Mouse (Mus musculus): Measurements from ENCODE around the gene Gstcd.
A peak's percentile ranks its signal among the peaks of the same experiment; 100 is the strongest.

Gstcd gene

DNA sequence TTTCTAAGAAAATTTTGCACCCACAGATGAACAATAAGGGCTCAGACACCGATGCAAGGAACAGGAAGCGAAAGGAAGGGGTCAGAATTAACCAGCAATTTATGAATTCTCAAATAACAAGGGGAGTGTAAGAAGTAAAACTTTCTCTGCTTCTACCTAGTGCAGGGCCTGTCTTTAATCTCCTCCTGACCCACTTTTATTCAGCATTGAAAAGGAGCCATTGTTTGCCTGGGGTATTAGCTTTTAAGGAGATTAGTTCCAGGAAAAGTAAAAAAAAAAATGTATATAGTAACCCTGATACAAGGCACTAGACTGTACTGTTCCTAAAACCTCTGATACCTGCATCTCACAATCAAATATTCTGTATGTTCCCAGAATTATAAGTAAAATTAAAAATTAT lies 64.9 kb downstream of the Gstcd start:
- DNase-seq (ENCODE audit: low spot score in 2 of 2): no peak

- DNase-seq (ENCODE audit: low spot score in 2 of 2): no peak
These were observed 84.6 kb downstream of the Gstcd start for GRCm38 (mm10) chr3:133007250-133007649.

DNA sequence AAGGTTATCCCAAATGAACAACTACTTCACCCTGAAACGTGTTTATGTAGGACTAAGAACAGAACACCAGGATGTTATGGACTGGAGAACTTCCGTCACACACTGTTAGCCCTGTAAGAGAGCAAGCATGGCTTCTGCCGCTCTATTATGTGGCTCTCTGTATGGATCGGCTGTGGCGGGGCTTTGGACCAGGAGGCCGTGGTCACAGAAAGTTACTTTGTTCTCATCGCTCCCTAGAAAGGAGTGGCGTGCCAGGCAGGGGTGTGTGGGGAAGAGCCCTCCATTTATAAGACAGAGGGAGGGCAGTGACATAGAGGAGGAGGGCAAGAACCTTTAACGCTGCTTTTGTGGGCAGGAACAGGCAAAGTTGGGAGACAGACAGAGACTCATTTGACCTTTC lies 95.5 kb downstream of the Gstcd start:
- no peak for DNase-seq (ENCODE audit: low spot score in 2 of 2)

DNA sequence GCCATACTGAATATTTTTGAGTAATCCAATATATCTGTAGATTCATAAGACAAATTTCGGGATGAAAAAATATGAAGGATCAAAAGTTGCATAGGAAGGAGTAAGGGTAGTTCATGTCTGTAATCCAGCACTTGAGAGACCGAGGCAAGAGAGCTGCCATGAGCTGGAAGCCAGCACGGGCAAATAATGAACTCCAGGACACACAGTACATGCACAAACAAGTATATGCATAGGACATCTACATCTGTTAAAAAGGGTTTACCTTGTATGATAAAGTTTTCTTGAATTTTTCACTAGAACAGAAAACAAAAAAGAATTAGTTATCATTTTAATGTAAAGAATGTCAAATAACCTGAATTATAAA lies 95.9 kb downstream of the Gstcd start:
- DNase-seq (ENCODE audit: low spot score in 2 of 2): no peak

DNA sequence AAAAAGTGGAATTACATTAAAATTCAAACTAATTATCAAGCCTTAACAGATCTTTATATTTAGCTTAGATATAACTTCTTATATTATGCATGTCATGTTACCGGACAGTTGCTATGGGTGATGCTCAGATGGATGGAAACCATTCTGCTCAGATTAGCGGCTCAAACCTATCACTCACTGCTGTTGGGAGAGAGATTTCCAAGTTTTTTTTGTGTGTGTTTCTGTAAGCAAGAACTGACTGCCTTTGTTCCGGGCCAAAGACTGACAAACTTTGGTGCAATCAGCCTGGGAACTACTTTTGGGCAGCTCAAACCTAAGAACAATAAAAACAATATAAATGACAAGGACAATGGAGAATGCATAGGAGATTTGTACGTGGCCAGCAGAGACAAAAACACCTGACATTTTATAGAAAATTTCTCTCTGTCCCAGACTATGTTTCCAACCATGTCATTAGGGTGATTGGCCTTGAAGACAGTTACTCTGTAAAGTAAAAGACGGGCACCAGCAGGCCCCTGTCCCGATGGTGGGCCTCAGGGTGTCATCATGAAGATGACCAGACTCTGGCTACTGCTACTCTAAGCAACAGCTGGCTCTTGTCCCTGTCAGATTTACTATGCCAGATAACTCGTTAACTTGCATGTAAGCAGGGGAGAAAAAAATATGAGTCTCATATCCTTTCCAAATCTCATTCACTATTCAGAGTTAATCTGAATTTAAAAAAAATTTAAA lies 96.5 kb downstream of the Gstcd start:
- DNase-seq (ENCODE audit: low spot score in 2 of 2): no peak

DNA sequence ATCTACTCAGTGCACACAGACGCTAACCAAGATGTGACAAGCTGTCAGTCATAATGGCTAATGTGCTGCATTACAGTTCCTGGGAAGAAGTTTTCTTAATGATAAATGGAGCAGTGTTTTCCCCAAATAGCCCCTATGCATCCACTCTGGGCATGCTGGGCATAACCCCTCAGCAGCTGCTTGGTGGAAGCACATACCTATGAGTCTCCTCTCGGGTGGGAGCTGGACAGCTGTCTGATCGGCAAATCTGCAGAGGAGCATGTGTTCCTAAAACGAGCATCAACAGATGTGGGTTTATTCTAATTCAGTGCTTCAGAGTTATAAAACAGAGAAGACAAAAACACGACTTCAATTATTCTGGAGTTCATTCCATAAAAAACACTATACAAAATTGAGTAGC lies 105.6 kb downstream of the Gstcd start:
- no peak for DNase-seq (ENCODE audit: low spot score in 2 of 2)

DNA sequence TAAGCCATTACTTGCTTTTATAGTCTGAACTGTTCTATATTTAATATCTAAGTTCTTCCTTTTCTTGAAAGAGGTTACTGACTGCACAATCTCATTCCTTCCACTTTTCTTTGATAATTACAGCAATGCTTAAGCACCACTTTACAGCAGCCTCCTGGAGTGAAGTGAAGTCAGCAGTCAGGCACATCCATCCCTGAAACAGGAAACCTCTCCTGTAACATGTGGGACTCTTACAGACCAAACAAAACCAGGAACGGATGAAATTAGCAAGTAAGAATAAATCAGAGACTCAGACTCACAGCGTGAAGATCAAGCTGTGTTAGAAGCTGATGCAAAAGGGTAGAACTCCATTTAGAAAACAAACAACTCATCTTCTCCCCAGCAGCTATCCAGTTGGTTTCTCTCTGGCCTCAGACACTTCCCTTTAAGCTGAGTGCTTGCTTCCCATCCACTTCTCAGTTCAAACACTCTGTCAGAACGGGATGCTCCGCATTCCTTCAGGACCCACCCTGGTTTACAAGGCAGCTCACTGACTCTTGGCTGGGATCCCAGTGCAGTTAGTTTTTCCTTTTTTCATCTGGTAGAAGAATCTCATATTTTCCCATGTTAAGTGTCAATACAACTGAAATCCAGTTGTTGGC lies 107.9 kb downstream of the Gstcd start:
- no peak for DNase-seq (ENCODE audit: low spot score in 2 of 2)

GRCm38 (mm10) chr3:132981968-132982367 lies 109.9 kb downstream of the Gstcd start:
- no peak for DNase-seq (ENCODE audit: low spot score in 2 of 2)

DNA sequence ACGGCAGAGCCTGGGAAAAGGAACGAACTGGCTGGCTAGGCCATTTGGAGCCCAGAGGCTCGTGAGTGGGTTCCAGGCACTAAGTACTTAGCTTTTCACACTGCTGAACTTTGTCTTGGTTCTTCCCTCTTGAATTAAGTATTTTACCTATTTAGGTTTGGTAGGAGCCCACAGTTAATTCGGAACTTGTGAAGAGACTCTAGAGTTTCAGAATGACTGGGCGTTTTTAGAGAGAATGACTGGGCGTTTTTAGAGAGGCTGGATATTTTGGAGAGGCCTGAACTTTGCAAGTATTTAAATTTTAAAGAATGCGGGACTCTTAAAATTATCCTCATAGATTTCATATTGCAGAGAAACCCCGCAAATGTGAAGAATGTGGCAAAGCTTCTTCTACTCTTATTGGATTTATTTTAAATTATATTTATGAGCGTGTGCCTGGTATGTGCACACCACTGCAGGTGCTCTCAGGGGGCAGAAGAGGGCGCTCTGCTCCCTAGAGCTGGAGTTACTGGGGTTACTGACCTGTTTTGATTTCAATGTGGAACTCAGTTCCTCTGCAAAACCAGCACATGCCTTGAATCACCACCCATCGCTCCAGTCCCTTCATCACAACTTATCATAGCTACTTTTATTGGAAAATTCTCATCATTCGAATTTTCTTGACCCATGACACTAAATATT lies 111.9 kb downstream of the Gstcd start:
- DNase-seq (ENCODE audit: low spot score in 2 of 2): no peak

- DNase-seq (ENCODE audit: low spot score in 2 of 2): no peak
These were observed 125.6 kb downstream of the Gstcd start for GRCm38 (mm10) chr3:132966255-132966654.

- no peak for DNase-seq (ENCODE audit: low spot score in 2 of 2)
These were observed 126.9 kb downstream of the Gstcd start for GRCm38 (mm10) chr3:132964715-132965507.

DNA sequence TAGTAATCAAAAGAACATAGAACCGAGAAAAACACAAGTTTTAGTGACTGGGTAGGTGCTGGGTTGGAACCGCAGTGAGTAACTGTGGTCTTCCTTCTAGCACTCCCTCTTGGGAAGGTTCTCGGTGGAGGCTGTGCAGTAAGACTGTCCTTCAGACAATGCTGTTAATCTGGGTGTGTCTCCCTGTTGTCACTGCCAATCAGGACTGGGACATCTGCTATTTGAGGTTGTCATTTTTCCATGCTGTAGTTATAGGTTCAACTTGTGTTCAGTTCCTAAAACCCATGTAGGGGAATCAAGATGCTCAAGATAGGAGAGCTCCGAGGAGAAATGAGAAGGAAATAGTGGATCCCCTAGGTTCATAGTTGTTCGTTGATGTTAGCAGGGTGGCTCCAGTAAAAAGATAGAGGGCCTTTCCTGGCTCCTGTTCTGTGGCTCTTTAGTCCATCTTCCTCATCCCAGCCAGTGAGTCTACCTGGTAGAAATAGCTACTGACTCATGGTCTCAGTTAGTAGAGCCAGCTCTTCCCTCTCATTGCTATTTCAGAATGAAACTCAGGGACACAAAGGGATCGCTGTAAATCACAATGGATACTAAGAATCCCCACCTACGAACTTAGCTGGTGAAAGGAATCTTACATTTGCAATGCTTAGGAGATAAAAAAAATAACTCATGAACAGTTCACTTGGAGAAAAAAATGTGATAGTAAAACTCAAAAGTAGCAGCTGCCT lies 129.0 kb downstream of the Gstcd start:
- DNase-seq (ENCODE audit: low spot score in 2 of 2): no peak

- no peak for DNase-seq (ENCODE audit: low spot score in 2 of 2)
These were observed 141.3 kb downstream of the Gstcd start for GRCm38 (mm10) chr3:132950529-132950880.

DNA sequence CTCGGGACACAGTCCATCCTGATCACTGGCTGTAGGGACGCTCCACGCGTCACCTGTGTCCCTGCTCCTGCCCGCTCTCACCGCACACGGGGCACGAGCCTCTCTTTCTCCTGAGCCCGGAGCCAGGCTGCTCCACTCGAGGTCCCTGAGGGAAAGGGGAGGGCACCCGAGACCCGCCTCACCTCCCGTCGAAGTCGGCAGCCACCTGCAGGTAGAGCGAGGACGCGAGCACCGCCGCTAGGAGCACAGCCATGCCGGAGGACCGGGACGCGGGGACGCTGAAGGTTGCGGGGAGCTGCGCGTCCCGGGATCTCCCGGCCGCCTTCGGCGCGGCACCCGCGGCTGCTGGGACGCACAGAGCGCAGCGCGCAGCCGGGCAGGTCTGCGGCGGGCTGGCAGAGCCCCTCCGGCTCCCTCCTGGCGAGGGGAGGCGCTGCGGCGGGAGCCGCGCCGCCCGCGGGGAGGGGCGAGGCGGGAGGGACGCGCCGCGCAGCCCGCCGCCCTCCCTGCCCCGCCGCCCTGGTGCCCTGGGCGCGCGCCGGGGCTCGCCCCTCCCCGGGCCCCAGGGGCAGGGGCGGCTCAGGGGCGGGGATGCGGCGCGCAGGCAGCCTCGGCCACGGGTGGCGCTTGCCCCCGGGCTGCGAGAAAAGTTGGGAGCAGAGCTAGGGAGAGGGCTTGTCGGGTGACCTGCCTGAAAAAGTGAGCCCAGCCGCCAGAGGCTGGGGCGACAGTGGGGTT lies 141.9 kb downstream of the Gstcd start, which contains the start of gene Npnt:
Gene Npnt, minus strand, starts transcription at position 501 of the 738 bp plus-strand sequence.
- peak; percentile 36 for DNase-seq (ENCODE audit: low spot score in 2 of 2)

- peak in 1 of 2 experiments; percentile 21 for DNase-seq (ENCODE audit: low spot score in 2 of 2)
These were observed 142.4 kb downstream of the Gstcd start for GRCm38 (mm10) chr3:132949380-132949790.

DNA sequence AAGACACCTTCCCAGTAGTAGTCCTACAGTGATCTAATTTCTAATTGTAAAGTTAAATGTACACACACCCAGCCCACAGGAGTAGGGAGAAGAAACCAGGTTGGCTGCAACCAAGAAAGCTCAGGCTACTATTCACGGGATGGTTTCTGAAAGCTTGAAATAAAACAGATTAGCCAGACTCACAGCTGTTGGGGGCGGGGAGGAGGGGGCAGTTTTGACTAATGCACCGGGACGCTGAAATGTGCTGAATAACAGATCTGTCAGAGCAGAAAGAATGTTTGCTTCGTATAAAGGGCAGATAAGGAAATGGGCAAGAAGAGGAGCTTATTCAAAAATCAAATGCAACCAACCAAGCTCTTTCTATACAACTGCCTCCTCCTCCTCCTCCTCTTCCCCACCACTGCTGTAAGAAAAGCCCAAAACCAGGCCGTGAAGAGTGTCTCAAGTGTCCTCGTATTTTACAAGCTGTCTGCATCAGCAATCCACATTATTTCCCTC lies 143.5 kb downstream of the Gstcd start:
- DNase-seq (ENCODE audit: low spot score in 2 of 2): no peak

DNA sequence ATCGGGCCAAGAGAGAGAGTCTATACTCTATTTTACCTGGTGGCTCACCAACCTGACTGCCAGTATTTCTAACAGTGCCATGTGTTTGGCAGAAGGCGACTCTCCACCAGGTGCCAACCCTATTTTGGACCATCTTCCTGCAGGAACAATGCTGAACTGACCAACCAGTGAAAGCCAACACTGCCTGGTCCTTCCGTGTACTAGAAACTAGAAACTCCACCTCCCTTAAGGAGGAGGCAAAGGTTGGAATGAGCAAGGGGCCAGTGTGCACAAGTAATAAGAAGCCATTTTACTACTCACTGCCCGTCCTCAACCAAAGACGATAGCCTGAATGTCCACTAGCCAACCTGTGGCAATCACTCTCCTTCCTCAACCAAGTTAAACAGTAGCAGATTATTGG lies 145.7 kb downstream of the Gstcd start:
- DNase-seq (ENCODE audit: low spot score in 2 of 2): no peak

DNA sequence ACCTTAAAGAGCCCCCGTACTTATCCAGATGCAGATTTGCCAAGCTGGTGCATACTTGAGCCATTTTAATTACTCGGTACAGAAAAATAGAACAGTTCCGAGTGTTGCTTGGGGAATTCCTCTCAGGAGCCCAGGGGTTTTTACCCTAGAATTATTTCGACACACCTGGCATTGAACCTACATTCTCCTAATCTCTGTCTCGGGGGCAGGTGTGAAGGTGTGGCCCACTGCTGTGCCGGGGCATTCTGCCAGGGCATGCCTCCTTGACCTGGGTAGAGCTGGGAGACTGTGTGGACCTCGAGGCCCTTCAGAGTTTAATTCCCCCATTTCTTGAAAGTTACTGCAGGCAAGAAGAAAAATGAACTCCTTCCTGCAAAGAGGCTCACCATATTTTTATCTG lies 146.2 kb downstream of the Gstcd start:
- DNase-seq (ENCODE audit: low spot score in 2 of 2): no peak

DNA sequence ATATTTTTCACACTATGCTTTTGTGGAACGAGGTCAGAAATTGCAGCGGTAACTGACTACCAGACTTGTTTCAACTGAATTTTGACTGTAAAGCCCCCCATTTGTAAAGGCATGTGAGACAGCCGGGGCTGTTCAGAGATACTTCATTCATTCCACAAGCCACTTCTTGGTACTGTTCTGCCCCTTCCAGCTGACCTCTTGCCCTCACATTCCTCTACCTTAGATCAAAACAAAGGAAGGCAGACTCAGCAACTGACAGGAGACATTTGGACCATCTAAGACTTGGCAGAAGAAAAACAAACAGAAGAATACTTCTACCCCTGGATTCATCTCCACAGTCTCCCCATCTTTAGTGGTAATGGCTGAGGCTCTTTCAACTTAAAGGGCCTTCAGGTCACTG lies 147.2 kb downstream of the Gstcd start:
- DNase-seq (ENCODE audit: low spot score in 2 of 2): no peak

DNA sequence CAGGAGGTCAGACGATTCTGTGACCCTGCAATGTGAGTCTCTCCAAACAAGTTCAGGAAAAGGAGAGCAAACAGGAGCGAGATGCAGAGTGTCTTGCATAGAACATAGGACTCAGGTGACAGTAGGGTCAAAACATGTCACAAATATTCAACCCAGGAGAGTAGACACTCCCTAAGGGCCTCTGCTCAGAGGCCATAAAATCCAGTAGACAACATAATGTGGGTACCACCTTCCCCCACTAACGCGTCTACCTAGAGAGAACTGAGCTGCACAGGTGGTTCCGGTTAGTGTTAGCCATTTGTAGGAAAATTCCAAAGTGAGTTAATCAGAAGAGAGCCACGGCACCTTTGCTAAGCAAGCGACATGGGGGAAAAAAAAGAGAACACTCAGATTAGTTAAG lies 147.6 kb downstream of the Gstcd start:
- no peak for DNase-seq (ENCODE audit: low spot score in 2 of 2)

GRCm38 (mm10) chr3:132942778-132943177 lies 149.1 kb downstream of the Gstcd start:
- DNase-seq (ENCODE audit: low spot score in 2 of 2): no peak
